Mouse (Mus musculus) thymus, postnatal 14 days (tissue): ENCODE data around the gene Aqp6.

ENCODE experiments used
- DNase-seq: peaks from one replicate; pipeline ENCODE4 v3.0.0; 2021

Gene Aqp6

DNA sequence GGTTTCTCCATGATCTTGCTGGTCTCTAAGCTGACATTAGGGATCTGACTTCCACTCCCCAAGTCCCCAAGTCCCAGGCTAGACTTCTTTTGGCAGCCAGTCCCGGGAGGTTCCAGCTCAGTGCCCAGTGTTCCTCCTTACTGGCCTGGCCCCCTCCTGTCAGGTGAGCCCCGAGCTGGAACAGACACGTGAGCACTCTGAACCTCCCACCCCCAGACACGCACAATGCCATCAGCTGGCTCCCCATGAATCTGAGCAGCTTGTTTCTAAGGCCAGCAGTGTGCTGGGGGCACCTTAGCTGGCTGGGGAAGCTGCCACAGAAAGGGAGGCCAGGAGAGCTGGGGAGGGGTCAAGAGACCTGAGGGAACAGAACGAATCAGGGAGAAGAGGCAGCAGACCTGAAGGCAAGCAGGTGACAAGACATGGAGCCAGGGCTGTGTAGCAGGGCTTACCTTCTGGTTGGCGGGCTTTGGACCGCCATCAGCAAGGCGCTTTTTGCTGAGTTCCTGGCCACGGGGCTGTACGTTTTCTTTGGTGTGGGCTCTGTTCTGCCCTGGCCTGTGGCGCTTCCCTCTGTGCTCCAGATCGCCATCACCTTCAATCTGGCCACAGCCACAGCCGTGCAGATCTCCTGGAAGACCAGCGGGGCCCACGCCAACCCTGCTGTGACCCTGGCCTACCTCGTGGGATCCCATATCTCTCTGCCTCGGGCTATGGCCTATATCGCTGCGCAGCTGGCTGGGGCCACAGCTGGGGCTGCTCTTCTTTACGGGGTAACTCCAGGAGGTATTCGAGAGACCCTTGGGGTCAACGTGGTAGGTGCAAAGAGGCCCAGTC is at the start of gene Aqp6:
Gene Aqp6, plus strand, starts transcription at position 415 of the 837 bp plus-strand sequence.
- DNase-seq, result no peak

GRCm38 (mm10) chr15:99553767-99554166 is 47.4 kb upstream of the Aqp6 start:
- no peak for DNase-seq

GRCm38 (mm10) chr15:99558947-99559346 is 42.3 kb upstream of the Aqp6 start:
- no peak for DNase-seq

DNA sequence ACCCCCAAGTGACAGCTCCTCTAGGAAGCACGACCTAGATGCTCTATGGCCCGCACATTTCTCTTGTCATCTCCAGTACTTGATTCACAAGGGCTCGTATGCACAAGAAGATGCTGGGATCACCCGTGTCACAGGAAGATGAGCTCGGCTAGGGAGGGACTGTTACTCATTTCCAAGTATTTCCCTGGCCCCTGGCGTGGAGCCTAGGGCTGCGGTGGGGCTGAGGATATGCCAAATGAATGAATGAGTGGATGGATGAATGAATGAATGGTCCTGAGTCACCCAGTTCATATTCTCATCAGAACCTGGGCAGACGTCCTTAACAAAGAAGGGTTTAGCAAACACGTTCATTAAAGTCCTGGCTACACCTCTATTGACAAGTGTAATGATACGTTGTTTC is 41.0 kb upstream of the Aqp6 start:
- DNase-seq, result no peak

DNA sequence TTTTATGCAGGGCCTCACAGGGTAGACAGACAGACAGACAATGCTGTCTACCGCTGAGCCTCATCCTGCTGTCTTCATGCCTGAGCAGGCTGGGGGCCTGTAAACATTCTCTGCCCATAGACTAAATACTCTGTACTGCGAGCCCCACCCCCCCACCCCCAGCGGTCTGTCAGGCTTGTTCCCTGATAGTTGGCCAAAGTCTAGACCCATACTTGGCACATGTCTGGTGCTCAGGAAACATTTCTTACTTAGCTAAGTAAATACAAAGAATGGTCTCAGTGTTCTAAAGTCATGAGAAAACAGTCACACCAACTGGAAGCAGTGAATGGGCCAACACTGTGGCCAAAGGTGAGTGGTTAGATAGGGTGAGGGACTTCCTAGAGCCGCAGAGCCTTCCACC is 33.8 kb upstream of the Aqp6 start:
- no peak for DNase-seq

GRCm38 (mm10) chr15:99568682-99569081 is 32.5 kb upstream of the Aqp6 start:
- no peak for DNase-seq

DNA sequence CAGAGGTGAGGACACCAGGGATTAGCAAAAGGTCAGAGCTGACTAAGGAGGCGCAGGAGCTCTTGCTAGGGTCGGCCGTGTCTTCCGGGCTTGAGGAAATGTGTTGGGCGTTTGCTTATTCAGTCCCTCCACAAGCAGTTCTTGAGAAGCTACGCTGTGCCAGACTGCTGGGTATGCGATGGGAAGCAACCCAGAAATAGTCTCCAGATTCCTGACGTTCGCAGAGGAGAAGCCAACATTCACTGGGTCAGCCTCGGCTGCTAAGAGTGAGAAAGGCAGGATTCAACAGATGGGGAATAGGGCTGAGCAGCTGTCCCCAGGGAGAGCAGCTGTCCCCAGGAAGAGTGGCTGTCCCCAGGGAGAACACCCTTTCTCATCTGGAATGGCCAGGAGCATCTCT is 32.1 kb upstream of the Aqp6 start:
- DNase-seq, result no peak

DNA sequence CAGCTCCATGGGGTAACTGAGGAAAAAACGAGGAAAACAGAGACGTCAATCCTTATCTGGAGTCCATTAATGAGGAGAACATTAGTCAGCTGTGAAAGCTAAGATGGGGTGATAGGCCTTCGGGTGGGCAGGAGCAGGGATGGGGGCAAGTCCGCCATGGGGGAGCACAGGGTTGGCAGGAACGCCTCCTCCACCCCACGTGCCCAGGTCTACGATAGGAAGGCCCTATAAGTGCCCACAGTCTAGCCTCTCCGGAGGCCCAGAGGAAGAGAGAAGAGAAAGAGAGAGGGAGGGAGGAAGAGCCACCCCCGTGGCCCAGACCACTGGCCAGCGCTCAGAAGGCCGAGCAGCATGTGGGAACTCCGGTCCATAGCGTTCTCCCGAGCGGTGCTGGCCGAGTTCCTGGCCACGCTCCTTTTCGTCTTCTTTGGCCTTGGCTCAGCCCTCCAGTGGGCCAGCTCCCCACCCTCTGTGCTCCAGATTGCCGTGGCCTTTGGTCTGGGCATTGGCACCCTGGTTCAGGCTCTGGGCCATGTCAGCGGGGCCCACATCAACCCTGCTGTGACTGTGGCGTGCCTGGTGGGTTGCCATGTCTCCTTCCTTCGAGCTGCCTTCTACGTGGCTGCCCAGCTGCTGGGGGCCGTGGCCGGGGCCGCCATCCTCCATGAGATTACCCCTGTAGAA is 22.3 kb upstream of the Aqp6 start, which contains the start of gene Aqp2:
Gene Aqp2, plus strand, starts transcription at position 254 of the 684 bp plus-strand sequence.
- DNase-seq, result no peak

DNA sequence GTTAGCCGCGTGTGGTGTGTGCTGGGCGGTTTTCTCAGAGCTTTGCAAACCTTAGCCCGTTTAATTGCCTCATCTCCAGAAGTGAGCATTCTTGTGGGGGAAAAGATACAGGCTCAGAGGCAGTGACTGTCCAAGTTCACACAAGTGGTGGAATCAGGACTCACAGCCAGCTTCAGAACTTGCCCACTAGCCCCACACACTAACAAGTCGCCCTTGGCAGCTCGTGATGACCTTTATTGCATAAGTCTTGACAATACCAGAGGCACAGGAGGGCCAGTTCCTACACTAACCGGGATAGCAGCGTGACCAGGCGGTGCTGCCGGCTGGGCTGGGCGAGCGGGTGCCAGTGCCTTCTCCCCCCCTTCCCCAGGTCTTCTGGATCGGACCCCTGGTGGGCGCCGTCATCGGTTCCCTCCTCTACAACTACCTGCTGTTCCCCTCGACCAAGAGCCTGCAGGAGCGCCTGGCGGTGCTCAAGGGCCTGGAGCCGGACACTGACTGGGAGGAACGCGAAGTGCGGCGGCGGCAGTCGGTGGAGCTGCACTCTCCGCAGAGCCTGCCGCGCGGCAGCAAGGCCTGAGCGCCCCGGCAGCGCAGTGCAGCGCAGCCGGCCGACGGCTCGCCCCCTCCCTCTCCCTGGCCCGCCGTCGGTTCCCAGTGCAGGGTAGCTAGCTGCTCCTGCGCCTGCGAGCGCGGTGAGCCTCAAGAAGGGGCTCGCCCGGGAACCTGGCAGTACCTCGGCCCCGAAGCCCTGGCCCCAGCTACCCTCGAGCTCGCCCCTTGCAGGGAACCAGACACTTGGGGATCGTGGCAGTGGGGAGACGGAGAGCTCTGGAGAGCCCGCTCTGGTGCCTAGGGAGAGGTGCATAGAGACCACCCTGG is 17.5 kb upstream of the Aqp6 start:
- no peak for DNase-seq

GRCm38 (mm10) chr15:99584407-99585202 is 16.6 kb upstream of the Aqp6 start:
- no peak for DNase-seq

- no peak for DNase-seq
These were observed 15.5 kb upstream of the Aqp6 start for GRCm38 (mm10) chr15:99585741-99586140.

- DNase-seq, result no peak
These were observed 14.7 kb upstream of the Aqp6 start for GRCm38 (mm10) chr15:99586525-99586924.

GRCm38 (mm10) chr15:99589237-99589636 is 12.0 kb upstream of the Aqp6 start:
- DNase-seq, result no peak

DNA sequence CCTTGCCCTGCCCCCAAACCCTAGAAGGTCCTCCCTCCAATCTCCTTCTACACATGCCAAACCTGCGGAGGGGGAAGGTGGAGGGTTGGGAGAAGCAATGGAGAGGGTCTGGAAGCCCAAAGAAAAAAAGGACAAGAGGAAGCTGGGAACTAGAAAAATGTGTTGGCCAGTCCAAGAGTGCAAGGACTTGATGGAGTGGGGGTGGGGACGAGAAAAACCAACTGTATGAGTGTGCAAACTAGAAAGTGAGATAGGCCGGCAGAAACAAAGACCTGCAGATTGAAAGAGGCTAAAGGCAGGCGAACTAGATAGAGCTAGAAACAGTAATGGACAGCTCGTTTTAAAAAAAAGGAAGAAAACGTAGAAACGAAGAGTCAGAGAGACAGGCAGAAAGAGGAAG is 11.5 kb upstream of the Aqp6 start:
- no peak for DNase-seq

DNA sequence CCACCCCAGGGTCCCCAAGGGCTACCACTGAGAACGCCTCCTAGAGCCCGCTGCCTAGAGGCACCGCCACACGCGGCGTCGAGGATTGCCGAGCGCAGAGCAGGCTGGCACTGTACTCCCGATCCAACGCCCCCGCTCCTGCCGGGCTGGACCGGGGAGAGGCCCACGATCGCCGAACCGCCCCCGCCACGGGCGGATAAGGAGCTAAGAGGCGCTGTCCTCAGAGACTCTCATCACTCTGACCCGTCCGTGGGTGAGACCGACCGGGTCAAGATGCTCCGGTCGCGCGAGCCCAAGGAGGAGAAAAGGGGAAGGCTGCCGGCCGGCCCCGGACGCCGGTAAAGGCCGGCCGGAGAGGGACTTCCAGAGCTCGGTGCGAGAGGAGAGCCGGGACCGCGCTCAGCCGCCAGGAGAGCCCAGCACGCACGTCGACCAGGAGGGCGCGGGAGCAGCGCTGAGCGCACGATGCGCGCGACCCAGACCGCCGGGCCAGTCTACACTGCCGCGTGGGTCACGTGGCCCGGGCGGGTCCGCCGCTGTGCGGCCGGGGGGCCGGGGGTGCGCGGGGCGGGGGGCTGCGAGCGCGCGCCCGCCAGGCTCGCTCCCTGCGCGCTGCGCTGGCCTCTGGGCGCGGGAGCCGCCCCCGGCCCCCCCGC is 10.6 kb upstream of the Aqp6 start, which contains the start of gene Aqp5:
Gene Aqp5, plus strand, starts transcription at position 354 of the 656 bp plus-strand sequence.
- no peak for DNase-seq

DNA sequence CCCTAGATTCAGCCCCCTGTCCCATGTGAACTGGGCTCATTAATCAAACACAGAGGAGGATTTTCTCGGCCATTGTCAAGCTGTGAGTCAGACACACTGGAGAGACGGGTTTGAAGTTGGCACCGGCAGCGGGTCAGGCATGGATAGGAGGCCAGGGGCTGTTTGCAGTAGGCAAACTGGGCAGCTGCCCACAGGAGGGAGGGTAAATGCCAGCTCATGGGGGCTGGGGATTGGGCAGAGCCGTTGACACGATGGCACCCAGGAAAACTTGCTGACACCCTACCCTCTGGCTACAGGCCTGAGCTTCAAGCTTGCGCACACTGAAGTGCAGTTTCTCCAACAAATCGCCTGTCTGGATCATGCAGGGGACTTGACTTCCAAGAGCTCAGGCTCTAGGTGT is 9.0 kb upstream of the Aqp6 start:
- DNase-seq, result no peak

DNA sequence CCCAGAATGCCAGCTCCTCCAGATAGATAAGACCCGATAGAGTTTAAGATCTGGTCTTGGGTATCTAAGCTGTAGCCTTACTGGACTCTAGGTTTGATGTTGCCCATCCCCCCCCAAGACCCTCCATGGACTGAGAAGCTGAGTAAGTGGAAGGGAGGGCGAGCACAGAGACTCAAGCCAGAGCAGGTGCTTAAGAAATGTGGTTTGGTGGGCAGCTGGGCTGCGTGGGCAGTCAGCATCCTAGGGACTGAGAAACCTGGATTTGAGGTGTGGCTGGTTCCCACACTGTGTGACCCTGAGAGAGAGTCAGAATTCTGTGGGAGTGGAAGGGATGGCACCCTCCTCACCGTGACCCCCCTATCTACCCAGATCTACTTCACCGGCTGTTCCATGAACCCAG is 8.3 kb upstream of the Aqp6 start:
- DNase-seq, result no peak

DNA sequence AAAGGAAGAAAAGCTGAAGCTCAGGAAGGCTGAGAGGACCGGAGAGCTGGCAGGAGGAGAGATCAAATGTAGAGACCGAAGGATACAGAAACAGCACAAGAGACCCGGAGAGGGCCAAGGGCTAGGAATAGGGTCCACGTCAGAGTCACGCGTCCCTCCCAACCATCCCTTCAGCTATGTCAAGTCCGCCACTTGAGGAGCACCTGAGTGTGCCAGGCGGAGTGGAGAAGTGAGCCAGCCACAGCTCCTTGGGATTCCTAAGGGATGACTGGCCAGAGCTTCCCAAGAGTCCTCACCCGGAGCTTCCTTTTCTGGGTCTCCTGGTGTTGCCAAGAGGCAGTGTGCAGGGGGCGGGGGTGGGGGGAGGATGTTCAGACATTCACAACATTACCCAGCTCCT is 6.2 kb upstream of the Aqp6 start:
- DNase-seq, result no peak

DNA sequence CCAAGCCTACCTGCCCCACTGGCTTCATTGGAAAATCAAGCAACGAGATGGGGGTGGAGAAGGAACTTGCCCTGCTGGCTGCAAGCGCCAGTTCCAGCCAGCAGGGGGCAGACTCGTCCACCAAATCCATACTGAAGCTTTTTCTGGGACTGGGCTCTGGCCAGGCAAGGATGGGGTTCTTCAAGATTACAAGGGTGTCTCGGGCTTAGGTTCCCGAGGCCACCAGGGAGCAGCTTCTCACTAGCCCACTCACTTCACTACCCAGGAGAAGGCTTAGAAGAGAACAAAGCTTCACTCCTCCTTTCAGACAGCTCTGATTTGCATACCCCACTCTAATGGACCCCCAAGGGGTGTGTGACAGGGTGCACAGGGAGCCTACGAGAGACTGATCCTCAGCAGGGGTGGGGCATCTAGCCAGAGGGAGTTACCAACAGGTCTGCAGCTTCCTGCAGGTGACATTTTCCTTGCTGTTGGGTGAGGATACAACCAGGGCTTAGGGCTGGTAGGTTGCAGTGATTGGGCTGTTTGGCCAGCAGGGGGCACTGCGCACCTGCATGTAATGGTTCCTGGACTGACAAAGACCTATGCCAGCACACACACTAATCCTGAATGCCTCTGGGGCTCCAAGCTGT is 5.0 kb upstream of the Aqp6 start:
- peak; percentile 76 for DNase-seq

DNA sequence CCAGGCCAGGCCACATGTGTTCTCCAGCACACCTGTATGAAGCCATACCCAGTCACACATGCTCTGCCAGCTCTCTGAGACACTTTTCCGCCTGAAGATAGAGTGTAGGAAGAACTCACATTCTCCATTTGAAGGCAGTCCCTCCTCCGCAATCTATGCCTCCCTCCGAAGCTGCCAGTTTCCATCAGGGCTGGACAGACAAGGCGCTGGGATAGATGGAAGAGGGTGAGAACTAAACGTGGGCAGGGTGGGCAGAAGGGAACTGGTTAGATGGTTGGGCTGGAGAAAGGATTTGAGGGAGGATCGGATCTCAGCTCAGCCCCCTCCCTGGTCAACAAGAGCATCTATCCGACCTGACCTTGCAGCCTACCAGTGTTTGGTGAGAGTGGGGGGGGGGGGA is 4.4 kb upstream of the Aqp6 start:
- no peak for DNase-seq

DNA sequence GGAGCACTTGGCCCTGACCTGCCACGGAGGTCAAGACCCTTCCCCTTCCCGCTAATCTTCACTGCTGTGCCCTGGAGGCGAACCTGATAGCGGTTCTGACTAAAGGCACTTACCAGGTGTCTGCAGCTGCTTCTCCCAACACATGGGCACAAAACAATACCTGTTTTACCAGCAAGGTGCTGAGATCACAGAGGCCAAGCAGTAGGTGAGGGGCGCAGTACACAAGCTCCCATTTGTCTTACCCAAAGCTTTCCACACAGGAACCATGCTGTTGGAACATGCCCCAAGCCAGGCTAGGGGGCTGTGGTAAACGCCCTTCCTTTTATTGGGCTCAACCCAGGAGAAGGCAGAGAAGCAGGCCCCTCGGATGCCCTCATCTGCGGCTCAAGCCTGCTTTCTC is 3.6 kb upstream of the Aqp6 start:
- no peak for DNase-seq
